Mouse (Mus musculus) induced T-regulatory cell, adult 2 months (primary cell): ENCODE measurements around the gene Dtx3l.
"Not testable (repeated sequence)": the region's sequence is repeated elsewhere in the genome, so short reads cannot be mapped to it uniquely, and the experiment has no call there.

Experiments
- DNase-seq: peaks from one replicate; pipeline ENCODE4 v3.0.0-alpha.2; 2012; ENCODE audit warnings: low read depth

The Dtx3l gene

DNA sequence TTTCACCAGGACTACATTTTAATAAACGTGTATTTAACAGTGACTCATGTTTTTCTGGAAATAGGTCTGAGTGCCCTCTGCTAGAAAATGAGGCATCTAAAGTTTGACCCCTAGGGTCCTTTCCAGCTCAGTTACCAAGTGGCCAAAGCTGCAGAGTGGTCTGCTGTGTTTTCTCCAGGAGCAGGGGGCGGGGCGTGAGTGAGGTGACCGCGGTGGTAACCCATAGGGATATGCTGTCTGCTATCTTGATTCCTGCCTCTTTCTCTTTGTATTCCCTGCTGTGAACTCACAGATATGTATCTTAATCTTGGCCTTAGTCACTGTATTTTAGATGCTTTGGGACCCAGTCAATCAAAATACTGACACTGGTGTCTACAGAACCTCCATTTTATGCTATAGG, 14.6 kb downstream of the Dtx3l start:
- DNase-seq = no peak

DNA sequence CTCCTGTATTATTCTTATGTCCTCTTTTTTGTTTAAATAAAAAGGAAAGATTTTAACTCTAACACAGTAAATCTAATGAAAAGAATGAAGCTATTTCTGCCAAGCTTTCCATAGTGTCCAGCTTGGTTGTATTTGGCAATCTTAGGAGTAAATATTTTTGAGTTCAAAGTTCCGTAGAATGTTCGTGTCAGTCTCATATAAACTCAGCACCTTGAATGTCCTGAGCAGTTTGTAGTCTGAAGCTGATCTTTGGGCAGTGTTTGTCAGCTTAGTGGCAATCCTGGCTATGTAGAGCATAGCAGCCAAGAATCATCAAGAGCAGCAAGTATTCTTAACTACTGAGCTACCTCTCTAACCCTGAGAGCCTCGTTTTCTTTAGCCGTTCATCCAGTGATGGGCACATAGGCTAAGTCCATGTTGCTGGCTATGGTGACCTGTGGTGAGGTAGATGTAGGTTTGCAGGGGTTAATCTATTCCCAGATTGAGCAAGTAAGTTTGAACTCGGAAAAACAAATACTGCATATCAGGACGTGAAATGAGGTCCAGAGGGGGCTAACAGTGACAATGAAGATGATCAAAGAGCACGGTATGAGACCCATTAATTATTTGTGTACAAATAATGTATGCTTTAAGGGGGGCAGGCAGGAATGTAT, 15.3 kb downstream of the Dtx3l start:
- DNase-seq = no peak

DNA sequence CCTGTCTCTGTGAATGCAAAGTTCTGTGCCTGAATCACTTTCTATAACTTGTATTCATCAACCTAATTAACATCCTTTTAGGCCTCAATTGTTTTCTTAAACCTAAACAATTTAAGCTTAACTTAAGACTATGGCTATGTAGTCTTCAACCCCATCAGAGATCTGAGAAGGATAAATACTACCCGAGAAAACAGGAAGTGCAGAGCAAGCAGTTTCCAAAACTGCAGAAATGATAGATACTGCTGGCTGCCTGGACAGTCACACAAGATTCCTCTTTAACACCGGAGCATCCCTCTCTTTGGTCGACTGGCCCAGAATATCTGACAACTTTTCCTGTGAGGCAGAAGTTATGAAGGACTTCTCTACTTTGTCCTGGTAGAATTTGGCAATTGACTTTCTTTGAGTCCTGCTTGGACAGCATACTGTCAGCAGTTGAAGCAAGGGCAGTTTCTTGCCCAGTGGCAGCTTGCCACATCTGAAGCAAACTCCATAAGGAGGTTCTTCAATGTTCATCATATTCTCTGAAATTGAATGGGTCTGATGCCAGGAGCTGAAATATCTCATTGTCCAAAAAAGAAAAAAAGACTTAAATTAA, 16.6 kb downstream of the Dtx3l start:
- DNase-seq = peak; percentile 41

DNA sequence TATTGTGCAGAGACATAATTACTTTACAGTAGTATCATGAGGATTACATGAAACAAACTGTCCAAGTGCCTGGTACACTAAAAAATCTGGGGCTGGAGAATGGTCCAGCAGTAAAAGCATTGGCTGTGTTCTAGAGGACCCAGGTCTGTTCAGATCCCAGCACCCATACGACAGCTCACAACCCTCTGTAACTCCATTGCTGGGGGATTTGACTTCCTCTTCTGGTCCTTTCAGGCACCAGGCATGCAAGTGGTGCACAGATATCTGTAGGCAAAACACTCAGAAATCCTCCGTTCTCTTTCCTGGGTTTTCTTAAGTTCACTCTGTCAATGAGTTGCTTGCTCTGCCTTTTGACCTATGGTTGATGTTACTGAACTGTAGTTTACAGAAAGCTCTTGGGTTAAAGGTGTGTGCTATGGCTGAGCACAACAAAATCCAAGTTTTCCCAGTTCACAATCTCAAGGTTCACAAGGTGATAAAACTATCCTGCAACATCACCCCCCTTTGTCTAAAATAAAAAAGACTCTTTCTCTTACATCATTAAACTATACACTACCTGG, 17.2 kb downstream of the Dtx3l start:
- DNase-seq = no peak

DNA sequence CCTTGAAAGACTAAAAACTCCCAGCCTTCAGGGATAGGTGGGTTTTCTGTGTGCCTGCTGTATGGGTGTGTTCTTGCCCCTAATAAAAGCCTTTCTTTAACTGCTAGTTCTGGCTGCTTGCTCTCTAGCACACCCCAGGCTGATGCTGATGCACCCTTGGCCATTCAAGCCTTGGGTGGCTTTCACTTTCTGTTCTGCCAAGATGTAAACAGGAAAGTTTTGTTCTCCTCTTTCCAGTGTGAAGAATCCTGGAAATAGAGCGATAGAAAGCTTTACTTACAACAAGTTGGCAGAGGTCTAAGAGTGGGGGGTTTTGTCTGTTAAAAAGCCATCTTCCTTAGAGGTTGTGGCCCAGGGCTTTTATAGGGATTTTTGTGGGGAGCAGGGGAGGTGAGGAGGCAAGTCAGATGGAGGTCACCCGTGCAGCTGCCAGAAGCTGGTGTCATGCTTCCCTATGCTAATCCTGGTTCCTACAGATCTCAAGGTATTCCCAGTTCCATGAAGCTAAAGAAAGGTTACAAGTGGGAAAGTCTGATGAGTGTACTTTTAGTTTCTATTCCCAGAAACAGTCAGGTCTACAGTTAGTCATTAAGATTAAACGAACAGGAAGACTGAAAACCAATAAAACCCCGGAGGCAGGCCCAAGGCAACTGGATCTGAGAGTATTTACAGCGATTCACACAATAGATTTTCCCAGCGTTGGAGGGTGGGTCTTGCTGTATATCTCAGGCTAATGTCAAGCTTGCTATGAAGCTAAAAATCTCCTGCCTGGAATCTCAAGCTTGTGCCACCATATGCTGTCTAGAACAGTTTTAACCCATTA, 20.0 kb downstream of the Dtx3l start:
- peak; percentile 85 for DNase-seq

DNA sequence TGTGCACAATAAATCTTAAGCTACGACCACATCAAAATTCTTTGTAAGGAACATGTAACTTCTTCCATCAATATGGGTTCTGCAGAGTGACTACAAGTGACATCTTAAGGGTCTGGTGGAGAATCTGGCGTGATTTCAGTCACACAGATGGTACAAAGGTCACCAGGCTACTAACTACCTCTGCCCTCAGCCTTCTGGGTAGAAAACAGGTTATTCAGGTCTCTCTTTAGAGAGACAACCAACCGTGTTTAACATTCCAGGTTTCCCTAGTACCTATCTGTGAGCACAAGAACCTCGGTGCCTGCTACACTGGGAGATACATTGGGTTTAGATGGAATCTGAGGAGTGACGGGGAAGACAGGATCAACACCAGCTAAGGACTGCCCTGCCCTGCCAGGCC, 24.6 kb downstream of the Dtx3l start:
- no peak for DNase-seq

DNA sequence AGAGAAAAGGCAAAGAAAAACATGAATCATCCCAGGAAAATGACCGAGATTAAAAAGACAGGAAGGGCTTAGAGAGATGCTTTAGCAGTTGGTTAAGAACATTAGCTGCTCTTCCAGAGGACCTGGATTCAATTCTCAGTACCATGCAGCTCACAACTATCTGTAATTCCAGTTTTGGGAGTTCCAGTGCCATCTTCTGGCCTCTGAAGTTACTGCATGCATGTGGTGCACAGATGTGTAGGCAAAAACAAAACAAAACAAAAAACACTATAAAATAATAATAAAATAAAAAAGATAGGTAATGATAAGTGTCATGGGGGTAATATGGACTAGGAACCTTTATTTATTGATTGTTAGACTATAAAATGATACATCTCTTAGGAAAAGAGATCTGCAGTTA, 25.4 kb downstream of the Dtx3l start:
- peak; percentile 76 for DNase-seq

DNA sequence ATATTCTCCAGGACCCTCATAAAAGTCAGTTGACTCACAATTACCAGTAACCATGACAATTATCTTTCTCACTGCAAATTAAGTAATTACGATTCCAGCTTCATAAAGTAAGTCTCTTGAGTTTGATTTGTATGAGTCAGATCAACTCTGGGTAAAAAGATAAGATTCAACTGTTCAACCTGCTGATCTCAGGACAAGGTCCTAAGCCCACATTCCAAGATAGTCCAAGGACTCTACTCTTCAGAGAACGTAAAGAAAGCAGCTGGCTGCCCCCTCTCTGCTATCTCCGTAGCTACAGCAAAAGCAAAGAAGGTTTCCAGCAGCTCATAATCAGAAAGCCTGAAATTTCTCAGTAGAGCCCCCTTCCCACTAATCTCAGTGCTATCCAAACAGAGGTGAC, 27.5 kb downstream of the Dtx3l start:
- no peak for DNase-seq

DNA sequence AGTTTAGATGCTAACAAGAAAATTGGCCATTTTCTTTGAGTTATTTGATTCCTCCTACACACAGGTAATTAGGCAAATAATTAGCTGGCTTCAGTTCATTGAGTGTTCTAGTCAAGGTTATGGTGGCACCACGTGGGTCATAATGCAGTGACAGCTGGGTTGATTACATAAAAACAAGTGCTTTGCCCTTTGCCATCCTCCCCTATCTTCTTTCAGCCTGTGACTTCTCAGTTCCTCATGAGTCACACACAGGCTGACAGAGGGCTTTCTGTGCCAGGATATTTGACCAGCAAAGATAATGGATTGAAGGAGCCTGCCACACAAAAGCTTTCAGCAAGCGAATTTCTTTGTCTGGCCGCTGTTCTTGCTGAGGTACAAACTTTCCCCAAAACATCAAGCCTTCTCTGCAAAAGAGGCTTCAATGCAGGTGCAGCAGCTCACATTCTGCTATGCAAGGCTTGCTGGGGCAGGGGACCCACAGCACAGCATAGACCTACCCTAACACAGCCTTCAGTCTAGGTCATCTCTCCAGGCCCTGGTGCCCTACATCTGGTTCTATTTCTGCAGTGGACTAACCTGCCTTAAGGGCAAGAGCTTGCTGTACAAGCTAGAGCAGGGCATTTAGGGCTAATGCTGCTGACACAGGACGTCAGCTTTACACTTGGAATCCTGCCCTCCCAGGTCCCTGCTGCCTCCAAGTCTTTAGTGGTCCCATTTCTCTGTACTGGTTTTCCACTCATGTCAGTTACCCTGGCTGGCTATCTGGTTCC, 31.3 kb downstream of the Dtx3l start:
- DNase-seq = no peak

DNA sequence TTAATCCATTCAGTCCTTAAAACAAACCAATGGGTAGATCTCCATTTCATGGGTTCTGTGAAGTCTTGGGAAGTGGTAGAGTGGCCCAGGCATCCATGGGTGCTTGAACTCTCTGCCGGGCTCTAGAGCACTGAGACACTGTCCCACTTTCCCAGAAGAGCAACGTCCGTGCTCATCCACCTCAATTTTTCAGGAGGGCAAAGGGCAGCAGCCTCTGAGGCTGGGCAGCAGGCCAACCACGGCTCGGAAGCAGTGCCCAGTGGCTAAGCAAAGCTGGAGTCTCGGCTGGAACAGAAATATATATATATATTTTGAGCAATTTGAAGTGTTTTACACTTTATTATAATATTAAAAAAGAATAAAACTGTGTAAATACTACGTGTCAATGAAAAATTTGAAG, 32.1 kb downstream of the Dtx3l start:
- no peak for DNase-seq

DNA sequence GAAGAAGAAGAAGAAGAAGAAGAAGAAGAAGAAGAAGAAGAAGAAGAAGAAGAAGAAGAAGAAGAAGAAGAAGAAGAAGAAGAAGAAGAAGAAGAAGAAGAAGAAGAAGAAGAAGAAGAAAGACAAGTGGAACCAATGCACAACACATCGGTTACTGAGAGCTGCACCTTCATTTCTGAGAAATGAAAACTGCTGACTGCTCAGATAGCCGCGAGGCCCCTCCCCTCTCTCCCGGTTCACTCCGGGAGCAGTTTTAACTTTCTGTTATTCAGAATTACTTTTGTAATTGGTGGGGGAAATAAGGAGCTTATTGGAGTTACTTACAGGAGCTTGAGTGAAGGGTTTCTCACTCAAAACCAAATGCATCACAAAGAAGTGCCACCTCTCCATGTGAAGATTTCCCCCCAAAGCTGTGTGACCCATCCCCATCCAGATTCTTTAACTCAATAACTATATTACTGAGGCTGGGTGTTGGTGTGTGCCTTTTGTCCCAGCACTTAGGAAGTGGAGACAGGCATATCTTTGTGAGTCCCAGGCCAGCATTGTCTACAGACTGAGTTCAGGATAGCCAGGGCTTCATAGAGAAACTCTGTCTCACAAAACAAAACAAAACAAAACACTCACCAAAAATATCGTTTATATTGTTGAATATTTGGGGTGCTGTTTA, 33.0 kb downstream of the Dtx3l start:
- peak; percentile 40 for DNase-seq

DNA sequence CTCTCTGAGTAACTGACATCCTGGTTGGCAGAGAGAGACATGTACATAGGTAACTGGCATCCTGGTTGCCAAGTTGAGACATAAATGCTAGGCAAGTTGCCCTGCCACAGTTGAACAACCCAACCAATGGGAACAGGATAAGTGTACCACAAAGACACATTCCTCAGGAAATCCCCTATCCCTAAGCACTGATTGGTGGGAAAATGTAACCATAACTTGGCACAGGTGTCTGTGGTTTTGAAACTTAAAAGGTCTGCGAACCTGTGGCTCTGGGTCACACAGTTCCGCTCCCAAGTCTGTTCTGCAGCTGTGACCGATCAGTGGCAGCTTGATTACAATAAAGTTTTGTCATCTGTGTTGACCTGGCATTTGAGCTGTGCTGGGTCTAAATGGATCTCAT, 33.6 kb downstream of the Dtx3l start:
- peak; percentile 73 for DNase-seq

DNA sequence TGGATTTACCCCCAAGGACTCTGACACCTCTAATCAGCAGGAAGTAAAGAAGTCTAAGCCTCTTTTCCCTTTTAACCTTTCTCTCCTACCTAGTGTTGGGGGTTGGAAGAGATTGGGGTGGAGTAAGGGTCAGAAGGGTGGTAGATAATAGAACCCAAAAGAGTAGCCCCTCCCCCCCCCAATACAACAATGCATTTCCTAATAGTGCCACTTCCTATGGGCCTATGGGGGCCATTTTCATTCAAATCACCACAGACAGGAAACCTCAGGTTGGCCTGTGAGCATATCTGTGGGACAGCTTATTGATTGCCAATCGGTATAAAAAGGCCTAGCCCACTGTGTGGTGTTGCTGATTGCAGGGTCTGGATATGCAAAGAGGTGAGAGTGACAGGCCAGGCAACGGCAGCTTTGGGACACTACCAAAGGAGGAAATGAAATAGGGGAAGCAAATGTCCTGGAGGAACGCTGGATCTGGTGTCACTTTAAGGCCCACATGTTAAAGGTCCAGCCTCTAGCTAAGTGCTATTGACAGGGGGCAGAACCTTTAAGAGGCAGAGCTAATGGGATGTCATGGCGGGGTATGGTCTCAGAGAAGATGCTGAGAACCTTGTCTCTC, 34.7 kb downstream of the Dtx3l start:
- DNase-seq = no peak

DNA sequence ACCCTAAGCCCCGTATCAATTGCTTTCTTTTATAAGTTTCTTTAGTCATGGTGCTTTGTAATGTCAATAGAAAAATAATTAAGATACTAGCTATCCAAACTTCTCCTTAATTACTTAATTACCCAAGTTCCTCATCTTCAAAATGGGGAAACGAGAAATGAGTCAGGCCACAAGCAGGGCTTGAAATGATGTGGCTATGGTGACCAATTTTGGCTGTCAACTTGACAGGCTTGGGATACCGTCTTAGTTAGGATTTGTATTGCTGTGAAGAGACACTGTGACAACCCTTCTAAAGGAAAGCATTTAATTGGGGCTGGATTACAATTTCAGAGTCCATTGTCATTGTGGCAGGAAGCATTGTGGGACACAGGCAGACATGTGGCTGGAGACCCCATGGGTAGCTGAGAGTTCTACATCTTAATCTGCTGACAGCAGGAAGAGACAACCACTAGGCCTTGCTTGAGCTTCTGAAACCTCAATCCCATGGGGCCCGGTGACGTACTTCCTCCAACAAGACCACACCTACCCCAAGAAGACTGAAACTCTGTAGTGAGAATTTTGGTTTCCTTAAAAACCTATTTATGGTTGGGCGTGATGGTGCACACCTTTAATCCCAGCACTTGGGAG, 35.8 kb downstream of the Dtx3l start:
- peak; percentile 26 for DNase-seq

DNA sequence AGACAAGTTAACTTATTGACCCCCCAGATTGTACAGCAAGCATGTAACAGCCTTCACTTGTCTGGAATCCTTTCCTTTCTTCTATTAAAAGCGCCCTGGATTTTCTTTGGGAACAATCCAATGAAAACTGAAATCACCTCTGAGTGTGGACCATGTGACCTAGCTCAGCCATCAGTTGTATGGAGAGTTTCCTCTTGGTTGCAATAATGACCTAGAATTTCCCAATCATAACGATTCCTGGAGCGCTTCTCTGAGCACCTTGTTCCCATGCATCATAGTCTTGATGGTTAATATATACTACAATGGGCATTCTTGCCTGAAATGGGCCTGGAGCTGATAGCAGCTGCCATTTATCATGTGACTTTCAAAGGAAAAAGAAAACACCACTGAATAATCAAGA, 38.4 kb downstream of the Dtx3l start:
- no peak for DNase-seq

DNA sequence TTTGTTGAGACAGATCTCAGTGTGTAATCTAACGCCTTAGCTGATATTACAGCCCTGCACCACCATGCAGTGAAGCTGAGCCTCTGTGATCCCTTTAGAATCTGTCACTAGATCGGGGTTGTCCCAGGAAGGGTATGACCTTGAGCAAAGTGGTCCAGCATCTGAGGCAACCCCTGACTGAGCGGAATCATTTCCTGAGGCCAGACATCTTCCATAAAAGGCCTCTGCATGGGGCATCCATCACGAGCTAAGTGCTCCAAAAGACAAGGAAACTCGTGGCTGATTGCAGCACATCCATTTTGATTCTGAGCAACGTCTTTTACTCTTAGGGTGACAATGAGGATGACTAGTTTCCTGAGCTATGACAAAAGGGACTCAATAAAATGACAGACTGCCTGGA, 44.0 kb downstream of the Dtx3l start:
- DNase-seq = no peak

DNA sequence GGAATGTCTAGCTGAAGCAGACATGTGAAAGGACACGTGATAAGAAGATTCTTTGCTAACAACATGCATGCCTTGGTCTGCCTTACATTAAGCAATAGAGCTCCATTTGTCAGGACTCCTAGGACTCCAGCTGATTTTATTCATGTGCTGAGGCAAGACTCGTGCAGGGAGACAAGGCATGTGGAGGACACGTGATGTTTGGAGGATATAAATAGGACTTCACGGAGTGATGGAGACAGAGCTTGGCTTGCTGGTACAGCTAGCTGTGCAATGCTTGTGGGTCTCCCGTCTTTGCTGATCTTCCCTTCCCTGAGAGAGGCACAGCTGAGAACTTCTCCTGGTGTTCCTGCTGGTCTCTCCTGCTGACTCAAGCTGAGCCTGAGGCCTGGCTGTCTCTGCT, 47.3 kb downstream of the Dtx3l start:
- not testable (repeated sequence) for DNase-seq

DNA sequence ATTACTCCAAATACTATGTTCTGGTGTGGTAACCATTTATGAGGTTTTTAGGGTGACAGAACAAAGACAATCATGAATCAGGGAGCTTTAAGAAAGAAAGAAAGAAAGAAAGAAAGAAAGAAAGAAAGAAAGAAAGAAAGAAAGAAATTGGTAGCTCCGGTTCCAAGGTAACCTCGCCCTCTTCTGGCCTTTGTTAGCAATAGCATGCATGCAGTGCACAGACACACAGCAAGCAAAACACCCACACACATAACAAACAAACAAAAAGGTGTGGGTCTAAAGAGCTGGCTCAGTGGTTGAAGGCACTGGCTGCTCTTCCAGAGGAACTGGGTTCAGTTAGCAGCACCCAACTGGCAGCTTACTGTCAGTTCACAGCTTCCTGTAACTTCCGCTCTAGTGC, 48.3 kb downstream of the Dtx3l start:
- DNase-seq = peak; percentile 44

DNA sequence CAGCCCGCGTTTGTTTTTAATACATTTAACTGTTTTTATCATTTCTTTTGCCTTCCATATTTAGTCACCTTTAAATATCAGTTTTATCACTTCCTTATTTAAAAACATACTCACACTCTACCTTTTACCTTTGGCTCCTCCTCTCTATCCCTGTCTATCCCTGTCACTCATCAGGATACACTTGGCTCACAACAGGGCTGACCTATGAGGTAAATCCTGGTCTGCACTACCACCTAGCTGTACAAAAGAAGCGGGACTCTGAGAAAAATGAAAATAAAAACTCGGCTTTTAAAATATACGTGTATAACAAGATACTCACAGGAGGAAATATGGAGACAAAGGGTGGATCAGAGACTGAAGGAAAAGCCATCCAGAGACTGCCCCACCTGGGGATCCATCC, 50.0 kb downstream of the Dtx3l start:
- DNase-seq = no peak

DNA sequence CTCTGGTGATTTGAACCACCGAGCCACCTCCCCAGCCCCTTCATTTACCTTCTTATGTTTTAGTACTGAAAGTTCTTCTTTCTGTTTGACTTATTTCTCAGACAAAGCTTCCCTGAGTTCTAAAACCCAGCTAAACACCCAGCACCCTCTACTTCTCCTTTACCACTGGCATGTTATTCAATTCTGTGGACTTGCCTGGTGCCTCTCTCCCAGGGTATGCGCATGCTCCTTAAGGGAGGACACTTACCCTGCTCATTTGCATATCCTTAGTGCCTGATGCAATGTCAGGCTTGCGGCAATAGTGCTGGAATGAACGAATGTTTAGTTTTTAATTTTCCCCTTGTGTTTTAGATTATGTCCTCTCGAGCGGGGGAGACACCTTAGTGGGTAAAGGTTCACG, 50.8 kb downstream of the Dtx3l start:
- no peak for DNase-seq
